Mouse (Mus musculus) inflammation-experienced regulatory T-cells (primary cell): Measurements from ENCODE around the gene Dip2a. TPM values are rescaled to one million over a fixed set of nuclear protein-coding genes. Genes with fewer than 3 reads are reported as not detected.

Source experiments
- polyA plus RNA-seq, 2 experiments: library from polyadenylated mRNA; unstranded; fragments of 100-300 nt; shearing (Covaris generic); gene quantifications; one replicate each; pipeline ENCODE4 v1.2.1; 2017

Gene Dip2a
- polyA plus RNA-seq: 1 to 10 TPM; 7.4 to 9.8 TPM

GRCm38 (mm10) chr10:76344711-76345539 is at the start of gene Dip2a:
Gene Dip2a, minus strand, starts transcription at chr10:76345291.

DNA sequence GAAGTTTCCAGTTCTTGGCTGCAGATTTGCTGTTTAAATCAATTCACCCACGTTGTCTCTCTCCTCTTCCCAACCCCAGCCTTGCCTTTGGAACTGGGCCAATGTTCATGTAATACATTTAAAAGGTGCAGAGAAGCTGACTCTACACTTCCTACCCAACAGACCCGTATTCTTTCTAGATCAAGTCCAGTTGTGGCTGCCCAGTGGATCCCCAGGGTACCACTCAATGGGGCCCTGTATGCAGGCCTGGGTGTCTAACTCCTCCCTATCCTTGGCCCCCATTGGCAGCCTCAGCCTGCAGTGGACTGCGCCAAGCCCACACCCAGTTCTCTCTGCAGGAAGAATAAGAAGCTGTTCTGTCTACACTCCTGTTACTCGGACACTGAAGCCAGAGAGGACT is 91.6 kb downstream of the Dip2a start, which contains the start of gene S100b:
S100b (plus strand) TSS at position 318 of the 400 bp plus-strand sequence.

GRCm38 (mm10) chr10:76237341-76238225 is 107.5 kb downstream of the Dip2a start, which contains the start of gene Prmt2:
Gene Prmt2, minus strand, starts transcription at chr10:76237865.

Other genes with a start within 250 kb of the Dip2a start
- gene Slc5a4b, start 234.3 kb downstream of the Dip2a start, polyA plus RNA-seq: under 1 TPM; 0.11 to 0.66 TPM
- not detected for gene Slc5a4a, start 197.8 kb downstream of the Dip2a start, polyA plus RNA-seq
- gene Prmt2, start 107.4 kb downstream of the Dip2a start, polyA plus RNA-seq: 10 to 100 TPM; 29.4 to 29.9 TPM
- gene S100b, start 91.4 kb downstream of the Dip2a start, polyA plus RNA-seq: 1 to 10 TPM in 1 of 2 experiments, under 1 TPM in 1; 0.20 to 1.0 TPM
- 10 to 100 TPM in 1 of 2 experiments, 1 to 10 TPM in 1; 8.4 to 19.2 TPM for gene AC141477.1, start 95.2 kb upstream of the Dip2a start, polyA plus RNA-seq
- gene Pcnt, start 97.5 kb upstream of the Dip2a start, polyA plus RNA-seq: 10 to 100 TPM; 16.0 to 21.4 TPM
- gene 2610028H24Rik, start 103.8 kb upstream of the Dip2a start, polyA plus RNA-seq: under 1 TPM; 0.13 to 0.62 TPM
- 10 to 100 TPM; 64.5 to 72.9 TPM for gene Mcm3ap, start 123.6 kb upstream of the Dip2a start, polyA plus RNA-seq
- 1 to 10 TPM; 3.4 to 9.9 TPM for gene Ybey, start 123.8 kb upstream of the Dip2a start, polyA plus RNA-seq
- 10 to 100 TPM; 10.6 to 22.3 TPM for gene Lss, start 186.3 kb upstream of the Dip2a start, polyA plus RNA-seq
- under 1 TPM; 0.31 to 0.77 TPM for gene Spatc1l, start 217.0 kb upstream of the Dip2a start, polyA plus RNA-seq
- under 1 TPM in 1 of 2 experiments, not detected in 1; 0.15 TPM for gene Ftcd, start 230.4 kb upstream of the Dip2a start, polyA plus RNA-seq